Mouse (Mus musculus): ENCODE measurements around the gene Adamts6. TPM values are rescaled to one million over a fixed set of nuclear protein-coding genes. Genes with fewer than 3 reads are reported as not detected.

Gene Adamts6
- total RNA-seq, 1 experiment from 2014 or later: 3.8 TPM

GRCm38 (mm10) chr13:104468061-104468460 lies 180.4 kb downstream of the Adamts6 start:
- no peak for DNase-seq

GRCm38 (mm10) chr13:104476285-104476956 lies 188.8 kb downstream of the Adamts6 start:
- DNase-seq: no peak

- DNase-seq: no peak
These were observed 194.9 kb downstream of the Adamts6 start for GRCm38 (mm10) chr13:104482426-104483089.

GRCm38 (mm10) chr13:104483111-104483722 lies 195.6 kb downstream of the Adamts6 start:
- DNase-seq: no peak

- DNase-seq: no peak
These were observed 203.6 kb downstream of the Adamts6 start for GRCm38 (mm10) chr13:104491046-104491811.

- no peak for DNase-seq
These were observed 205.9 kb downstream of the Adamts6 start for GRCm38 (mm10) chr13:104493466-104493993.

GRCm38 (mm10) chr13:104494200-104494873 lies 206.7 kb downstream of the Adamts6 start:
- DNase-seq: no peak

- no peak for DNase-seq
These were observed 210.0 kb downstream of the Adamts6 start for GRCm38 (mm10) chr13:104497592-104497991.

- no peak for DNase-seq
These were observed 211.0 kb downstream of the Adamts6 start for GRCm38 (mm10) chr13:104498669-104499068.

- no peak for DNase-seq
These were observed 211.7 kb downstream of the Adamts6 start for GRCm38 (mm10) chr13:104499116-104500040.

GRCm38 (mm10) chr13:104502406-104502805 lies 214.8 kb downstream of the Adamts6 start:
- DNase-seq: no peak

GRCm38 (mm10) chr13:104504043-104504442 lies 216.4 kb downstream of the Adamts6 start:
- no peak for DNase-seq

GRCm38 (mm10) chr13:104506165-104506875 lies 218.7 kb downstream of the Adamts6 start:
- DNase-seq: no peak

GRCm38 (mm10) chr13:104507671-104508070 lies 220.0 kb downstream of the Adamts6 start:
- no peak for DNase-seq

- DNase-seq: no peak
These were observed 222.2 kb downstream of the Adamts6 start for GRCm38 (mm10) chr13:104509561-104510493.

- no peak for DNase-seq
These were observed 223.1 kb downstream of the Adamts6 start for GRCm38 (mm10) chr13:104510766-104511165.

- DNase-seq: no peak
These were observed 227.4 kb downstream of the Adamts6 start for GRCm38 (mm10) chr13:104515054-104515453.

- no peak for DNase-seq
These were observed 228.5 kb downstream of the Adamts6 start for GRCm38 (mm10) chr13:104516146-104516545.

Measured in adrenal gland, postnatal 25 days (tissue).